Mouse (Mus musculus) gastrocnemius, postnatal 14 days (tissue): ENCODE data around the gene Fam98b. TPM values are rescaled to one million over a fixed set of nuclear protein-coding genes. Genes with fewer than 3 reads are reported as not detected.

Experiments used
- DNase-seq: peaks from one replicate; pipeline ENCODE4 v3.0.0; 2021; ENCODE audit warnings: mixed read lengths
- intact Hi-C: fragments of 180-260 bp; cut with DNase I; formaldehyde crosslinking; loops from one replicate; pipeline ENCODE4 v1.15.1; 2025; ENCODE audit warnings: low total_unique reads
- long read RNA-seq, 2 experiments: library from polyadenylated mRNA; stranded (forward); transcript quantifications; one replicate each; pipeline ENCODE4 v2.0.0; 2021
- total RNA-seq, 2 experiments: library from RNA; stranded (reverse); gene quantifications; 2 replicates each; pipeline ENCODE4 v1.2.3; 2021

The Fam98b gene
- total RNA-seq = 10 to 100 TPM; 16.0 to 19.5 TPM
- long read RNA-seq, experiment 1, partial matches to known transcripts = 1 of 1 reads
- long read RNA-seq, experiment 1, other reads (novel, unspliced or antisense) = 0 of 1 reads
- long read RNA-seq, experiment 2 = 0 reads

- intact Hi-C loops = no loop called here
- DNase-seq = peak; percentile 84
These were observed at the start of gene Fam98b for GRCm38 (mm10) chr2:117249255-117250000. Gene Fam98b, plus strand, starts transcription at chr2:117249739.

DNA sequence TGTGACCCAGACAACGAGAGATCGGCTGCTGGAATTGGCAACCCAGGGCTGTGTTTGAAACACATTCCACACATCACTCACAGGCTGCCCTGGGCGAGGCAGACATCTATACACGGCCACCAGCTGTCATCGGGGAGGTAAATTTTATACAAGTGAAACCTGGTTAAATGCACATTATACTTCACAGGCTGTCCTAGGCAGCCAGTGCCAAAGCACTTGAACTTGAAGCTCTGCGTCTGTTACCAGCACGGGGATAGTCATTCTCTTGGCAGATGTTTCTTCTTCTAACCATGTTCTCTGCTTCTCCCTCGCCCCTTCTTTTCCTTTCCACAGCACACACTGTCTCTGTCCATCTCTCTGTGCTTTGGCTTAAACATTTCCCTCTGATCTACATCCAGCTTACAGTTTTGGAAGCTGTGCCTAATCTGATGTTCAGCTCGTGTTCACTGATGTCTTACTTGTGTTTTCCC lies 48.6 kb upstream of the Fam98b start:
- intact Hi-C loops = no loop called here
- no peak for DNase-seq

DNA sequence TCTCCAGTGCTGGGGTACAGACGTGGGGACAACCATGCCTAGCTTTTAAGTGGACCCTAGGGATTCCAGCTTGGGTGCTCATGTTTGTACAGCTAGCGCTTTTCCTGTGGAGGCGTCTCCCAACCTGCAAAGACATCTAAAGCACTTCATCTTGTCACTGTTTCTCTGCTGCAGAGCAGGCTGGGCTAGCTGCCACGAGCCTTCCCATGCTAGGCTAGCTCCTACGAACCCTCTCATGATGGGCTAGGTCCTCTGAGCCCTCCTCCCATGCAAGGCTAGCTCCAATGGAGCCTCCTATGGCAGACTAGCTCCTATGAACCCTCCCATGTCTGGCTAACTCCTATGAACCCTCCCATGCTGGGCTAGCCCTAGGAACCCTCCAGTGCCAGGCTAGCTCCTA lies 46.2 kb upstream of the Fam98b start:
- intact Hi-C loops = no loop called here
- DNase-seq = no peak

- DNase-seq = no peak
- intact Hi-C loops = no loop called here
These were observed 45.0 kb upstream of the Fam98b start for GRCm38 (mm10) chr2:117204534-117204933.

DNA sequence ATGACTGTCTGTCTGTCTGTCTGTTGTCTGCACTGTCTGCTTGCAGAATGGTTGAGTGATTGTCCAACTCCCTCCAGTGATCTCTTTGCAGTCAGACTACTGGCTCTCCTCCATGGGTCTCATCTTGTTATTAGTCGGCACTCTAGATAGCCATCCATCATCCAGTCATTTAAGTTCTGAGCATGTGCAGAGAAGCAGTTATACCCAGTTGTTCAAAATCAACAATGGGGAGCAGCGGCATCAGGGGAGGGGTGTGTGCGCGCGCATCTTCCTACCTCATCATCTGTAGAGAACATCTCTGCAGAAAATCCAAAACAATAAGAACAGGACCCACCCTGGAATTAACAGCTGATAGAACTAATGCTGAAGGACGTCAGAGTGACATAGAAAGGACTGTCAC lies 44.5 kb upstream of the Fam98b start:
- no peak for DNase-seq
- intact Hi-C loops = no loop called here

DNA sequence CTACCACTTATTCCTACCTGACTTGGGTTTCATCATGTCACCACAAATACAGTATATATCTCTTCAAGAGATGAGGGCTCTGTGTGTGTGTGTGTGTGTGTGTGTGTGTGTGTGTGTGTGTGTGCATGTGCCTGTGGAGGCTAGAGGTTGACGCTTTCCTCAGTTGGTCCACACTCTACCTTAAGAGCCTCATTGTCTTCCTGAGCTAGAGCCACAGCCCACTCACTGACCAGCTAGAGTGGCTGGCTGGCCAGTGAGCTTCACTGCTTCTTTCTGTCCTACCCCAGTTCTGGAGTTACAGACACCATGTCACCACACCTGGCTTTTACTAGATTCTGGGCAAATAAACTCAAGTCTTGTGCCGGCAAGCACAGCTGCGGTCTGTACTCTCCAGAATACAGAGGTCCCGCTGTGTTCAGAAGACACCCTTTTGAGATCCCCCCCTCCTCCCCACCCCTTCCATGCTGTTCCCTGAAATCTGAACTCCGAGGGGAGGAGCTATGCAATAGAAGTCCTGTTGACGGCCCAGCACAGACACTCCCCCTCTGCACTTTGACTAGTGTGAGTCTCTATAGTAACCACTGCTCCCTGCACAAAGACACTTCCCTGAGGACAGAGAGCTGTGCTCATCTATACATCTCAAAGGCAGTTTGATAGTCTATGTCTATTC lies 39.0 kb upstream of the Fam98b start:
- DNase-seq = peak; percentile 25
- intact Hi-C loops = no loop called here

GRCm38 (mm10) chr2:117216152-117216551 lies 33.4 kb upstream of the Fam98b start:
- DNase-seq = no peak
- intact Hi-C loops = no loop called here

DNA sequence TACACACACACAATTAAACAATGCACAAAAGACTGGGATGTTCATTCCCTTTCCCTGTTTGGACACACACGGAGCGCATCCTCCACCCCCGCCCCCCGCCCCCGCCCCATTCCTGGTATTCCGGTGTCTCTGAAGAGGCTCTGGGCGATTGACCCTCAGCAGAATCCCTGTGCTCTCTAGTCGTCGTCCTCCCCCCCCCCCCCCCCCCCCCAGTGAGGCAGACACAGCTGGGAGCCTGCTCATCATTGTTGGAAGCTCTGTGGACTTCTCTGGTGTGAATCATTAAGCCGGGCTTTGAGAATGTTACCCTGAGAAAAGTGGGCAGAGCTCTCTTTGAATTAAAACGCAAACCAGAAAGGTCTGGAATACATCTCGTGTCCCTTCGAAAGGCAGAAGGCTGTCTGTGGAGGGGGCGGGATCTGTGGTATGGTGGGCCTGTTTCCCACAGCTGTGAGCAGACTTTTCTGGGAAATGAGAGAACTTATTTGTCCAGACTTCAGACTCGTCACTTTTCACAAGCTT lies 31.8 kb upstream of the Fam98b start:
- intact Hi-C loops = no loop called here

DNA sequence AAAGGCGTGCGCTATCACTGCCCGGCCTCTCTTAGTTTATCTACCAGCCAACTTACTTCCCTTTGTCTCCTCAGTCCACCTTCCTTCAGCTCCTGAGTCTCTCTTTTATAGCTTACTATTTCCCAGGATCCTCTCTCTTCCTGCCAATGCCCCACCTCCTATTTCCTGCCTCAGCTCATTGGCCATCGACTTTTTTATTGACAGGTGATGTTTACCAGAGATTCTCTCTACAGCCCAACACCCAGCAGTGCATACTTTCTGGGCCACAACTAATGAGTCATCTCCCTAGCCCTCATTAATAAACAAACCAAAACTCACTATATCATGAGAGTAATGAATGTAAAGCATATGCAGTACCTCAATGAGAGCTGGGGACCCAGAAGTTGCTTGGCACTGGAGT lies 30.0 kb upstream of the Fam98b start:
- intact Hi-C loops = no loop called here
- DNase-seq = no peak

More for the DNA sequence above, 31.8 kb upstream of the Fam98b start:
- no peak for DNase-seq

DNA sequence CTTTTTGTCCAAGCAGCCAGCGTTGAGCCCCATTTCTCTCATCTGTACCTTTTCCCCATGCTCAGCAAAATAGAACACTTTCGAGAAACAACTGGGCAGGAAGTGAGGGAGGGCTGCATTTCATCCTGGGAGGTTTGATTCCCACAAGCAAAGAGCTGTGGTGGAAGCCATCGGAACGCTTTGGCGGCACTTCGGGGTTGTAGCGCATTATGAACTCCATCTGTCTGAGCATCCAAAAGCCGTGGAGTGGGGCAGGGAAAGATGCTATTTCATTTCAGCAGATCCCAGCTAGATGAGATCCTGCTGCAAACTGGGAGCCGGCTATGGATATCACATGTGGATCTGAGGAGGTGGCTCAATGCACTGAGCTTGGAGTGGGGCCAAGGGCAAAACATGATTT lies 26.9 kb upstream of the Fam98b start:
- intact Hi-C loops = no loop called here
- peak; percentile 7 for DNase-seq

- no peak for DNase-seq
- intact Hi-C loops = no loop called here
These were observed 20.9 kb upstream of the Fam98b start for GRCm38 (mm10) chr2:117228601-117229125.

DNA sequence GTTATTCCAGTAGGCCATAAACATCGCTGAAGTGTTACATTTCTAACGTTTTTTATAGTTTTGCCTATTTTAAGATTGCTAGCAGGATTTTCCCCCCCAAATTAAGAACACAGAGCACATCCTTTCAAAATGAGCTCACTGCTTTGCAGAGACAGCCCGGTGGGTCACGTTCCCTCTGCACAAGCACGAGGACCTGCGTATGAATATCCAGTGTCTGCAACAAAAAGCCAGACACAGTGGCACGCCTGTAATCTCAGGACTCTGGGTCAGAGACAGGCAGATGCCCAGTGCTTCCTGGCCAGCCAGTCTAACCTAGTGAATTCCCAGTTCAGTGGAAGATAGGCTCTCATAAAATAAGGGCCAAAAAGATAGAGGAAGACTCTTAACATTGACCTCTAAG lies 19.3 kb upstream of the Fam98b start:
- intact Hi-C loops = loop anchor here (5.0 kb wide), 2 partner anchors 48 to 333 kb away; no protein-coding TSS in a partner anchor
- no peak for DNase-seq

GRCm38 (mm10) chr2:117231257-117231656 lies 18.3 kb upstream of the Fam98b start:
- peak; percentile 87 for DNase-seq
- intact Hi-C loops = loop anchor here (5.0 kb wide), 2 partner anchors 49 to 334 kb away; no protein-coding TSS in a partner anchor

DNA sequence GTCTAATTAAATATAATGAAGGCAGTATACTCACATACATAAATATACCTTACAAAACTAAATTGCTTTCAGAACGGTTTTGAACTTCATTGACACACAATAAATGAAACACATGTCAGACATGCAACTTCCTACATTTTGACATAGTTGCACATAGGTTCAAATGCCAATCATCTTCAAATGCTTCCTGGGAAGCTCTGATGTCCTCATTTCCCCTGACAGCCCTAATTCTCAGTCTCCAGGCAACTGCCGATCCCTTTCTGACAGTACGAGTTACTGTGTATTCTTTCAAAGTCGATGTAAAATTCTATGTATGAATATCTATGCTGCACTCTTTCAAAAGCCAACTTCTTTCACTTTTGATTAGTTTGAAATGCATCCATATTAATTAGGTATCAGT lies 7.6 kb upstream of the Fam98b start:
- DNase-seq = no peak
- intact Hi-C loops = no loop called here

GRCm38 (mm10) chr2:117250001-117250510 lies 517 bp downstream of the Fam98b start:
- intact Hi-C loops = no loop called here
- no peak for DNase-seq

DNA sequence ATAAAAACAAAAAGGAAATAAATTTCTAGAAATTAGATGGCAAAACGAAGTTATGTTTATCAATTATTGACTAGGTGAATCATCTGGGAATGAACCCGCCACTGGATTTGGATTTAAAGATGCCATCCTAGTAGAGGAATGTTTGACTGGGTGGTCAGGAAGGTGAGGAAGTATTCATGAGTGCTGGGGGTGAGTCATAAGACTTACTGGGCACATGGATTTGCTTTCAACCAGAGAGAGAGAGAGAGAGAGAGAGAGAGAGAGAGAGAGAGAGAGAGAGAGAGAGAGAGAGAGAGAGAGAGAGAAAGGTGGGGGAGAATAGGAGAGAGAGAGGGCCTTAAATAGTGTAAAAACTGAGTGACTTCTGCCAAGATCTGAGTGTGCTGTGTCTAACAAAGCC lies 5.9 kb downstream of the Fam98b start:
- no peak for DNase-seq
- intact Hi-C loops = no loop called here

DNA sequence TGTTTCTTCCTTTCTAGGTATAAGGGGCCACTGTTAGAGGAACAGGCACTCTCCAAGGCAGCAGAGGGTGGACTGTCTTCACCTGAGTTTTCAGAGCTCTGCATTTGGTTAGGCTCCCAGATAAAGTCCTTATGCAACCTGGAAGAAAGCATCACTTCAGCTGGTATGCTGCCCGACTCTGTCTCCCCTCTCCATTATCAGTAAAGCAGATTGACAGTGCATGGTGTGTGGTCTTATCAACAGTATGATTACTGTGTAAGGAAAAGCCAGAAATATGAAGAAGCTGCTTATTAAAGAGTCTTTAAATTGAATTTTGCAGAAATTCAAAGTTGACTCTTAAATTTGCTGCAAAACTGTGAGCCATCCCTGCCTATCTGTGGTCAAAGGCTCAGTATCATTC lies 8.1 kb downstream of the Fam98b start:
- no peak for DNase-seq
- intact Hi-C loops = no loop called here

- intact Hi-C loops = no loop called here
- DNase-seq = no peak
These were observed 12.6 kb downstream of the Fam98b start for GRCm38 (mm10) chr2:117262184-117262583.

- DNase-seq = peak; percentile 46
- intact Hi-C loops = loop anchor here (2.0 kb wide), 1 partner anchor 175 kb away; no protein-coding TSS in a partner anchor
These were observed 14.4 kb downstream of the Fam98b start for GRCm38 (mm10) chr2:117263786-117264408.

GRCm38 (mm10) chr2:117288291-117288690 lies 38.8 kb downstream of the Fam98b start:
- DNase-seq = no peak
- intact Hi-C loops = no loop called here
